Mouse (Mus musculus): ENCODE data around the gene Nt5c2.
"Not testable (repeated sequence)": the region's sequence is repeated elsewhere in the genome, so short reads cannot be mapped to it uniquely, and the experiment has no call there.

The Nt5c2 gene

DNA sequence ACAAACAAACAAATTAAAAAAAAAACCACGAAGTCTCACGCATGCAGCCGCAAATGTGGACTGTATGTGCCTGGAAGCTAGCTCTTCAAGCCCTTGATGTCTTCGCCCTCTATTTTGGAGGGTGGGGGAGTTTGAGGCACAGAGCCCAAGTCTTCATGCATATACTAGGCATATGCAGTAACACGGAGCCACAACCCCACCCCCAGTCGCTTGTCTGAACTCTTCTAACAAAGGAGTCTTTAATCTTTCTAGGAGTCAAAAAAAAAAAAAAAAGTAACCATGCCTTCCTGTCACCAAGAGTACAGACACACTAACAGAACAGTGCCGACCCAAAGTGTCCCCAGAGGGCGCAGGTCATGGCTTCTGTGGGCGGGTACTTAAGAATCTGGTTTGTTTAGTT is 1.0 kb upstream of the Nt5c2 start:
- no peak for DNase-seq

DNA sequence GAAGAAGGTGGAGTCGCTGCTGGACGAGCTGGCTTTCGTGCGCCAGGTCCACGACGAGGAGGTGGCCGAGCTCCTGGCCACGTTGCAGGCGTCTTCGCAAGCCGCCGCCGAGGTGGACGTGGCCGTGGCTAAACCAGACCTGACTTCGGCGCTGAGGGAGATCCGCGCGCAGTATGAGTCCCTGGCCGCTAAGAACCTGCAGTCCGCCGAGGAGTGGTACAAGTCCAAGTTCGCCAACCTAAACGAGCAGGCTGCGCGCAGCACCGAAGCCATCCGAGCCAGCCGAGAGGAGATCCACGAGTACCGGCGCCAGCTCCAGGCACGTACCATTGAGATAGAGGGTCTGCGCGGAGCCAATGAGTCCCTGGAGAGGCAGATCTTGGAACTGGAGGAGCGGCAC is 443 bp upstream of the Nt5c2 start:
- DNase-seq = no peak

DNA sequence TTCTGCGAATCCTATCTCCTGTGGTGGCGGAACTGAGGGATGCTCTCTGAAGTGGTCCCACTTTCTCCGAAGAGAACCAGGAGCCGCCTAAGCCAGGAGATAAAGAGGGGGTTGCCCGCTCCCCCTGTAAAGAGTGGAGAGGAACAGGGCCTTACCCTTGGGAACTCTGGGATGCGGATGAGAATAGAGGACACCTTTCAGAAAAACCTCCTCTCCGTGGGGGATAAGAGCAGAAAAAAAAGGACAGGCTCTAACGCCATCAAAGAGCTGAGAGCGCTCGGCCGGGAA is 850 bp downstream of the Nt5c2 start:
- DNase-seq = no peak

DNA sequence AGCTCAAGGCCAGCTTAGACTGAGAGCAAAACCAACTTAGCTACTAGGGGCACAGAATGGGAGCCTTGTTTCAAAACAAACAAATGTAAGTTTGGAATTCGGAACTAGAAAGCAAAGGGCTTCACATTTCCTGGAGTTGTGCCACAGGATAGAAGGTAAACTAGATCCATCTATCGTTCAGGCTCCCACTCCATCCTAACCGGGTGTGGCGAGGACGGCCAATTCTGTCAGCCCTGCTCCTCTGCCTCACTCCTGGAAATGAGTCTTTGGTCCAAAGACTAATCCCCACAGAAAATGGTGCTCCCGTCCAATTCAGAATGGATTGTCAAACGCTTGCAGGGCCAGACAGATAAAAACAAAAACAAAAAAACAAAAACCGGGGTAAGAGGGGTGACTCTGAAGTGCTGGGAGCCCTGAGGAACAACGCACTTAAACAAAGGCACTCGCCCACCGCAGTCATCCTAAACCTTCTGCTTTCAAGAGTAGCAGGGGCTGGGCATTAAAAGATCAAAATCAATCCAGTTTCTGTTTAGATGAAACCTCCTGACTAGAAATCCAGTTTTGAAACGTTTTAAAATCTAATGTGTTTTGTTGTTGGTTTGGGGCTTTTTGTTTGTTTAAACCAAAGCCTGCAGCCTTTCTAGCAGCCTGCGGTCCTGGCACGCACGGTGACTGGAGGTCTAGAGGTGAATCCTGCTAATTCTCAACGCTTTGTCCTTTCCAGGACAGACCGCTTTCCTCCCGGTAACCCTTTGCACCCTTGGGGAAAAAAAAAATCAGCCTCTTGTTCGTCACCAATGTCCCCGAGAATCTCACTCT is 1.4 kb downstream of the Nt5c2 start:
- DNase-seq = no peak

DNA sequence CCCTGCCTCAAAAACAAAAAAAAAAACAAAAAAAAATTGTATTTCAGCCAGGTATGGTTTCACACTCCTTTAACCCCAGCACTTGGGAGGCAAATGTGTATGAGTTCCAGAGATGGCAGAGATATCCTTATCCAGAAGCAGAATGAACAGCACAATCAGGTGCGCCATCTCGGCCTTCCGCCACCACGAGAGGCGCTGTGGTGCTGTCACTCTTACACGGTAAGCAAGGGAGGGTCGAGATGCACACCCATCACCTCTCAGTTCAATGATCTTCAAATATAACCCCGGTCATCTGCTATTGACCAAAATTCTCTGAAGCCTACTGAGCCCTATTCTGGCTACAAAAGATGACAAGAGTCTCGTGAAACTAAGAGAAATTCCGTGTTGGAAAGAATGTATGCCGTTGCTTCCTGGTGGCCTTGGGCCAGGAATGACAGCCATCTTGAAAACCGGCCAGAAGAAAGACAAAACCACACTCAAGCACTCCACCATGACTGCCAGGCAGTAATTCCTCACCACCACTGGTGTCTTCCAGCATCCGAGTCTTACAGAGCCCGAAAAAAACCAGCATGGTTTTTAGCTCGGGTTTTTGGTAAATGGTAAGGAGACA is 2.3 kb downstream of the Nt5c2 start:
- DNase-seq = no peak

DNA sequence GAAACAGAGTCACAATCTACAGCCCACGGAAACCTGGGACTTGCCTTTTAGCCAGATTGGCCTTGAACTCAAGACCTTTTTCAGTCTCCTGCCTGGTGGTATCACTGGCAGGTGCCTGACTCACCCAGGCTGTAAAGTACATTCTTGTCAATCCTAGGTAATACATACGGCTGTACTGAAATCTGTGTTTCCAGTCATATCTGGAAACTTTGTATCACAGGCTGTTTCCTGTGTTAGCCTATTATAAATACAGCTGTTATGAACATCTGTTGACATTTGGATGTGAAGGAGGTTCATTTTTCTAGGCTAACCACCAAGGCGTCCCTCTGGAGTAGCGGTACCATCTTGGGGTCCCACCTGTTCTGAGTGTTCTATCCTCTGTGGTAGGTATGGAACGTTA is 5.0 kb downstream of the Nt5c2 start:
- DNase-seq = no peak

DNA sequence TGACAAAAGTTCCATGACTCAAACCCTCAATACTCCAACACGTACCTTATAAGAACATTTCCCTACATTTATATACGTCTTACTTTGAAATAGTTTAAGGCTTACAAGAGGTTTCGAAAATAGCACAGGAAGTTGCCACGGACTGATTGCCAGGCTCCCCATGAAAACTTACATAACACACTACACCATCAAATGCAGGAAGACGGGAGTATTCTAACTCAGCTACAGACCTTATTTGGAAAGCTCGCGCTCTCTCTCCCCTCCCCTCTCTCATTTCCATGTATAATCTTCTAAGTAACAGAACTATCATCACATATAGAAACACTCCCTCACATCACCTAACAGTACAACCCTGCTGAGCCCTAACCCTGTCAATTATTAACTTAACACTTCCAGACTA is 5.5 kb downstream of the Nt5c2 start:
- no peak for DNase-seq

DNA sequence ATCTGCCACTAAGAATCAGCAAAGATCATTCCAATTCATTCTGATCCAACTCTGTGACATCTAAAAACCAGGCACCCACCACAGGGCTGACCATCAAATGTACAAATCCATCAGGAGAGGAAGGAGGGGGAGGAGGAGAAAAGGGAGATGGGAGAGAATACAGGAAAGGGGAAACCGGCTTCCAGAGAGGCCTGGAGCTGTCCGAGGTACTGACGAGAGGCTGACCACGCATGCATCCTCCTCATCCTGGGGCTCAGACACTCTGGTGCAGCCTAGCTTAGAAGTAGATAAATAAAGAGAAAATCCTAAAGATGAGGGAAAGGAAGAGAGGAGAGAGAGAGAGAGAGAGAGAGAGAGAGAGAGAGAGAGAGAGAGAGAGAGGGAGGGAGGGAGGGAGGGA is 8.6 kb downstream of the Nt5c2 start:
- peak; percentile 80 for DNase-seq

DNA sequence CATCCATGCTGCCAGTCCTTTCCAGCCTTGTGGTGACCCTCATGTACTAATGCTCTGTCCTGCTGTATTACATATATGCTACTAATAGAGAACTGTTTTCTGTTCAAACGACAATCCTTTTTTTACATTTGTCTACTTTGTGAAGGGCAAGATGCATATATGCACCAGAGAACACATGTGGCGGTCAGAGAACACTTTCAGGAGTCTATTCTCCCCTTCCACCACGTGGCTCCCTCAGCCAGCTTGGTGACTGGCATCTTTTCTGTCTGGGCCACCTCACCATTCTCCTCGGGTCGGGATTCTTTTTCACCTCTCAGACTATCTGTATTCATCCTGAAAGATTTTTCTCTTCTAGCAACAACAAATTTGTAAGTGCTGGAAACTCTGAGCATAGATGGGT is 9.1 kb downstream of the Nt5c2 start:
- DNase-seq = no peak

DNA sequence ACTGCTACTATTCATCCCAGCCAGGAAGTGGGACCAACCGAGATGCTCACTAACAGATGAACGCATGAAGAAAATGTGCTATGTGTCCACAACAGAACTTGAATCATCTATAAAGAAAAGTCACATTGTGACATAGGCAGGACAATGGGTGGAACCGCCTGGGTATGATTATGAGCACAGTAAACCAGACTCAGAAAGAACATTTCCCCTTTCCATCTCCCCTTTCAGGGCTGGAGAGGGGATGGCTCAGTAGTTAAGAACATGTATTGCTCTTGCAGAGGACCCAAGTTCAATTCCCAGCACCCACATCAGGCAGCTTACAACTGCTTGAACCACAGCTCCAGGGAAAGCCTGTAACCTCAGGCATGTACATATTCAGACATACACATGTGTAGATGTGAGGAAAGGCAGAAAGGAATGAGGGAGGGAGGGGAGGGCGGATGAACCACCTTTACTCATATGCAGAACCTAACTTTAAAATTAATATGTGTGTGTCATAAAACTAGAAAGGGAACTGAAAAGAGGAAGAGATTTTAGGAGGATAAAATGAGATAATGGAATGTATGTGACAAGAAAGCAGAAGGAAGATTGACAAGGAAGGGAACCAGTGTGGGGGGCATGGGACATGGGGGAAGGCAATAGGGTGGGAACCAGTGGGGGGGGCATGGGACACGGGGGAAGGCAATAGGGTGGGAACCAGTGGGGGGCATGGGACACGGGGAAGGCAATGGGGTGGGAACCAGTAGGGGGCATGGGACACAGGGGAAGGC is 11.0 kb downstream of the Nt5c2 start:
- DNase-seq = no peak

DNA sequence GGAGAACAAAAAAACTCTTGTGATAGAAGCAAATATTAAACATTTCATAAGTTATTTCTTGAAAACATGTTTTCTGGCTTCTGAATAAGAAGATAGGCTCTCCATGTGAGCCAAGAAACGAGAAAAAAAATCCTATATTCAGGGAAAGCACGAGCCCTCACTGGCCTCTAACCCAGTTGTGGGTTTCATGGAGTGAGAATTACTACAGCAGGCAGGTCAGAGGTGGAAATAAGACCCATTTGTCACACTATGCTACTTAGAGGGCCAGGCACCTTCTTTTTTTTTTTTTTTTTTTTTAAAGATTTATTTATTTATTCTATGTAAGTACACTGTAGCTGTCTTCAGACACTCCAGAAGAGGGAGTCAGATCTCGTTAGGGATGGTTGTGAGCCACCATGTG is 14.6 kb downstream of the Nt5c2 start:
- DNase-seq = not testable (repeated sequence)

DNA sequence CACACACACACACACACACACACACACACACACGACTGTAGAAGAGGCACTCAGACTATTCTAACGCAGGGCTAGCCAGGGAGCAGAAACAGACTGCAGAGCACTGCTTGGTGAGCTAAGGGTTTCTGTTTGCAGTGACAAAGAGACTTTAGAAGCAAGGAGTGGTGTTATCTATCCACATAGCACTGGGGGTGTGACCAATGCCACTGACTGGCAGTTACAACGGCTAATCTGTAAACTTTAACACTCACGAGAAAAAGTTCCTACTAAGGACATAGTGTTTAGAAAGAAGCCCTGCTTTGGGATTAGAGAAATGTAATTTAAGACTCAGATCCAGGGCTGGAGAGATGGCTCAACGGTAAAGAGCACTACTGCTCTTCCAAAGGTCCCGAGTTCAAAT is 15.2 kb downstream of the Nt5c2 start:
- no peak for DNase-seq

DNA sequence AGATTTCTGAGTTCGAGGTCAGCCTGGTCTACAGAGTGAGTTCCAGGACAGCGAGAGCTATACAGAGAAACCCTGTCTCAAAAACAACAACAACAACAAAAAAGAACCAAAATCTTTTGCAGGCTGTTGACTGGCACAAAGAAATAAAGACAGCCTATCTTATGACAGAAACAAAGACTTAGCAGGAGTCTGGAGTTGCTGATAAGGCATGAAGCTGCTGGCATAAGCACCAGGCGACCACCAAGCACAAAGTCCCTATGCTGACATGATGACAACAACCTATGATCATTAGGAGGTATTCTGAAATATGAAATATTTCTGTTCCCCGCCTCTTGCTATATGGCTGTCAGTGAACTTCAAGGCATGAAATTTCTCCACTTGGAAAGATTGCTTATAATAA is 16.0 kb downstream of the Nt5c2 start:
- DNase-seq = no peak

DNA sequence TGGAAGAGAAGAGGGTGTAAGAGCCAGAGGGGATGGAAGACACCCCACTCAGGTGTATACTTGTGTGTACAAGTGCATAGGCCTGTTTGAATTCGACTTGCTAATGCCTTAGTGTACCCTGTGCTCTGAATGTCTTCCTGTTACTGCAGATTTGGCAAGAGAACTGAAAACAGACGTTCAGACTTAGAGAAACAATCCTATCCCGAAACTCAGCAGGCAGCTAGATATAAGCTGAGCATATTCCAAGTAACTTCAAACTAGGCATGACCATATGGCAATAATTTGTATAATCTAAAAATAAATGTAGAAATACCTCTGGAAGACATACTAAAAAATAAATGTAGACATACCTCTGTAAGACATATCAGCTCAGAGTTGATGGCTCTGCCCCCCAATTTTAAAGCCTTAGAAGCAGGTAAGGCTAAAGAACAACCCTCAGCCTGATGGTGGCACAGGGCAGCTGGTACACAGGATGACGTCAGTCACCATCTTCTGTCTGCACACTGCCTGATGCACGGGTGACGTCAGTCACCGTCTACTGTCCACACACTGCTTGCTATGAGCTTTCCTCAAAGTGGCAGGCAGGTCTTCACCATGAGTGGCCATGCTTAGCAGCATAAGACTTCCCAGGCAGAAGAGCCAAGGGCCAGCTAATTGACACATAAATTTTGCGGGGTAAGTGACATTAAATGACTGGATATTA is 16.6 kb downstream of the Nt5c2 start:
- DNase-seq = no peak

DNA sequence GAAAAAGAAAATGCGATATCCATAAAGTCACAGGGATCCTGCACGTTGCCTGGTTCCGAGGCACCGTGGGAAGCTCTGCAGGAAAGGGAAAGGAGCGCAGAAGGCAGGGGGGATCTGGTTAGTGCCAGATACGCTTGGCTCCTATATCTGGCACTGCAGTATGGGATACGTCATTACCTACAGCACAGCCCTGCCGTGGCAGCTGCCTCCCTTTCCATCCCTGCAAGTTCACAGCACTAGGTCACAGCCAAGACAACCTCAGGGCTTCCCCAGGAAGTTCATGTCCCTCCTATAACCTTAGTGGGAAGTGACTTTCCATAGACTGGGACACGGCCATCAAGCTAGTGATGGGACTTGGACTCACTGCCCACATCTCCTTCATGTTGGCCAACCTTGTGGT is 18.9 kb downstream of the Nt5c2 start:
- DNase-seq = no peak

DNA sequence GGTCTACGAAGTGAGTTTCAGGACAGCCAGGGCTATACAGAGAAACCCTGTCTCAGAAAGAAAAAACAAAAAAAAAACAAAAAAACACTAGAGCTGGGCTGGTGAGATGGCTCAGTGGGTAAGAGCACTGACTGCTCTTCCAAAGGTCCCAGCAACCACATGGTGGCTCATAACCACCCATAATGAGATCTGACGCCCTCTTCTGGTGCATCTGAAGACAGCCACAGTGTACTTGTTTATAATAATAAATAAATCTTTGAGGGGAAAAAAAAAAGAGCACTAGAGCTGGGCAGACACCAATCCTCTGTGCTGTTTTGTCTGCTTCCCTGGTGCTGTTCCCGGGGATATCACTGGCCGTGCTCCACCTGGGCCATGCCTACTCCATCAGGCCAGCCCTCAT is 22.6 kb downstream of the Nt5c2 start:
- not testable (repeated sequence) for DNase-seq

DNA sequence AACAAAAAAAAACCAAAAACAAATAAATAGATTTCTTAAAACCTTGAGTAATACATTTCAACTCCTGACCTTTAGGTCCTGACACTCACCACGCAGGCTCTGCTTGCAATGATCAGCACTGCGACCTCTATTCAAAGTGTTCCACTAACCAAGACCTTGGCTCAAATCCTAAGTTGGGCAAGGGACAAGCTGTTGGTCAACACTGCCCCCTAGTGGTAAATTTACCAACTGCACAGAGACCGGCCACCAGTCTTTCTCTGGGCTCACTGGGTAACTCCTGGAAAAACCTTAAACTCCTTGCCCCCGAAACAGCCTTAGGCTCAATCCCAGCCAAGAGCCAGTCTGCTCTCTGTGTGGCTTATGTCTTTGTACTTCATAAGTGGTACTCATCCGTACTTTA is 23.8 kb downstream of the Nt5c2 start:
- DNase-seq = peak; percentile 90

DNA sequence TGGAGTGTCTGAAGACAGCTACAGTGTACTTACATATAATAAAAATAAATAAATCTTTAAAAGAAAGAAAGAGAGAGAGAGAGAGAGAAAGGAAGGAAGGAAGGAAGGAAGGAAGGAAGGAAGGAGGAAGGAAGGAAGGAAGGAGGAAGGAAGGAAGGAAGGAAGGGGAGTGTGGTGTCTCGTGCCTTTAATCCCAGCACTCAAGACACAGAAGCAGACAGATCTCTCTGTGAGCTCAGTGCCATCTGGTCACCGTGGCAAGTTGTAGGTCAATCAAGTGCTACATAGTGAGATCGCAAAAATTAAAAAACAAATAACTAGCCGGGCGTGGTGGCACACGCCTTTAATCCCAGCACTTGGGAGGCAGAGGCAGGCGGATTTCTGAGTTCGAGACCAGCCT is 24.3 kb downstream of the Nt5c2 start:
- DNase-seq = not testable (repeated sequence)

DNA sequence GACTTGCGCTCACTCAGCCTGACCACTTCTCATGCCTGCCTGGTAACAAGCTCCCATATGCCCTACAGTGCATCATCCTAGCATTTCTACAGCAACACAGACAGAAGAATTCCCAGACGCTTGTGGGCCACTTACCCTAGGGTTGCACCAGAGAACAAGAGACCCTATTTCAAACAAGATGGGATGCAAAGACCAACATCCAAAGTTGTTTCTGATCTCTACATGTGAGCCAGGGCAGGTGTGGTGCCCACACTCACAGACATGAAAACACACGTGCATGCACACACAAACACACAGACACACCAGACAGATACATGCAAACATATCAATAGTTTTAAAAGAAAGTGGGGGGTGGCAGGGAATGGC is 24.8 kb downstream of the Nt5c2 start:
- DNase-seq = no peak

DNA sequence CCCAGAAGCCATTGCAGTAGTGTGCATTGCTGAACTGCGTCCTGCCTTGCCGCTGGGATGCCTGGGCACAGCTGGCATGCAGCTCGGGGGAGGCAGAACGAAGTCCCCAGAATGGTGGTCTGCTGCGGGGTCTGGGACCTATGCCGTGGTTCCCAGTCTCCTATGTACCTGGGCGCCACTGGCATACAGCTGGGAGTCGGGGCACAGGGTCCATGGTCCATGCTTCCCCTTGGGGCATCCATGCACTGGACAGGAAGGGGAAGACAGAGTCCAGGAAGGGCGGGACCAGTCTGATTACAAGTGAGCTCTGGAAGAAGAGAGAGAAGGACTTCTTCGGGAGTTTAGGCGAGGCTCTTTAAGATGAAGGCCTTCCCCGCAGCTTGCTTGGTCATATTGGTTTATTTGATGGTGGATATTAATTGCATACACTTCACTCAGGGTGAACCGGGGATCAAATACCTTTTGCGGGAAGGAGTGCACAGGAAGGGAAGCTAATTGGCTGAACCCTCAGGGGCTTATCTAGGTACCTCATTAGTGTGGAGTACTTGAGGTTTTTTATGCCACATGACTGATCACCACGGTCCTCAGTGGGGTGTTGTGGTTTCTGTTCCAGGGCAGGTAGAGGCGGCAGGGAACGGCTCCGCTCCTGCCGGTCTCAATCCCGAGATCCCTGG is 25.3 kb downstream of the Nt5c2 start:
- DNase-seq = no peak

DNA sequence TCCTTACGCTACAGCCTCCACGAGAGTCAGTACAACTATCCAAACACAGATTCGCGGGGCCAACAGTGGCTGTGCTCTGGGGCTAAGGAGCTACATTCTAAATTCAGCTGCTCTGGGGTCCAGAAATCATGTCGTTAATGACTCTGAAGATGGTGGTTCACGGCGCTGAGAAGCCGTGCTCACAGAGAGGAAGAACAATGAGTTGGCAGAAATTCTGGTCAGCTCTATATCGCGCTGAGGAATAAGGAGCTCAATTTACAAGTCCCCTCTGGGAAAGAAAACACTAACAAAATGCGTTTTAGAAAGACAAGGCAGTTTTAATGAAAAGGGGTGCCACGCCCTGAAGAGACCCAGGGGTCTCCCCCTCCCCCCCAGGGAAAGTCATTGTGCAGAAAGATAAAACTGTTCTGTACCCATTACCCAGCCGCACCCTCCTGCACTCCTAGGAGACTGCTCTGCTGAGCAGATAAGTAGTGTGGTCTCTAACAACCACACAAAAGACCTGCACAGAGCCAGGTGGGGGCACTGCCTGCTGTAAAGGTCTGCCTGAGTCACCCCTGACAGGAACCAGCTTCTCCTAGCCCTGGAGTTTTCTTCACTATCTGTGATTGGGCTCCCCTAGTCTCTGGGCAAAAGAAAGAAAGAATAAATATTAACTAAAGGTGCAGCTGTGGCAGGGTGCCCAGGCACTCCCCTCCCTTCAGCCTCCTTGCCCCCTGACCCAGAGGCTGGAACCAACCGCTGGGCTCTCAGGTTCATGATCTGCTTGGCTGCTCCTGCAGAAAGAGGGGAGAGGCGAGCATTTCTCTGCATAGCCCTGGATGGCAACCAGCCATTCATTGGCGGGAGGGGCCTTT is 26.5 kb downstream of the Nt5c2 start:
- peak; percentile 43 for DNase-seq

DNA sequence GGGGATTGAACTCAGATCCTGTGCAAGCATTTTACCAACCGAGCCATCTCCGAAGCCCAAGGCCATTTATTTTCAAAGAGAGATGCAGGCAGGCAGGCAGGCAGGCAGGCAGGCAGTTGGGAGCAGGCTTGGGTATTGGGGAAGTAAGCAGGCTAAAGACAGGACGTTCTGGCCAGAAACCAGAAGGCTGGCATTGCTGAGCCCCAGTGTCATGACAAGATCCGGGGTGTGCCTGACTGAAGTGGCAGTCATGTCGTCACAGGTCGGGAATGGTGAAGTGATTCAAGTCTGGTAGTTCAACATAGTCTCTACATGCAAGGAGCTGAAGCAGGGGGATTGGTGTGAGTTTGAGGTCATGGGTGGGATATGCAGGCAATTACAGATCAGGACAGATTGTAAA is 27.3 kb downstream of the Nt5c2 start:
- peak; percentile 44 for DNase-seq
